ENCODE assay signal across 16 mouse cellular contexts in genomic region chr7:49255053-49255452, GRCm38 (mm10).
DNase-seq lines count a peak whose midpoint lies in the region; ATAC-seq and TF ChIP-seq lines count a peak whose summit lies in the region.
"Had no signal": no experiment of that assay in that cellular context is flagged by ENCODE, and none has a peak within 500 bp of the region (broad histone marks: within the 10 kb centered on the region; RNA-seq: fewer than 3 reads in every experiment).

No protein-coding gene starts in this region.

- no peak for DNase-seq in forebrain, postnatal 0 days
- DNase-seq in left cerebral cortex, adult 2 months (ENCODE audit: extremely low spot score in 1 of 2, low spot score in 2 of 2) = no peak
- no peak for DNase-seq in left cerebral cortex, postnatal 36 days (ENCODE audit: low spot score in 2 of 2)
- DNase-seq in A20 (ENCODE audit: low read depth, low spot score) (peak; percentile 18), ZHBTc4 (ENCODE audit: low read depth, low spot score) (peak; percentile 66)
- DNase-seq in forebrain, embryonic 14.5 days (ENCODE audit: low spot score) = no peak
- no peak for DNase-seq in frontal cortex, postnatal 25 days (ENCODE audit: low spot score in 2 of 2)
- DNase-seq: gastrocnemius, postnatal 14 days; kidney, adult 11 months; liver, embryonic 13.5 days had no signal

- H3K9me3 ChIP-seq in forebrain, postnatal 0 days (ENCODE audit: low read length) = no peaks in the 10 kb centered on the region
- no peaks in the 10 kb centered on the region for H3K9me3 ChIP-seq in forebrain, embryonic 15.5 days
- H3K9me3 ChIP-seq in forebrain, embryonic 14.5 days (replicated peaks; ENCODE audit: control insufficient read depth, low read length) = no peaks in the 10 kb centered on the region
- H3K9me3 ChIP-seq: embryonic facial prominence, embryonic 13.5 days; heart, embryonic 13.5 days; hindbrain, embryonic 12.5 days; liver, embryonic 13.5 days; midbrain, embryonic 15.5 days; neural tube, embryonic 12.5 days had no signal

- H3K36me3 ChIP-seq in forebrain, postnatal 0 days (ENCODE audit: insufficient read depth) = 0 out of 2 replicates have a peak, but pooled peaks cover 3% of the 10 kb centered on the region
- no peaks in the 10 kb centered on the region for H3K36me3 ChIP-seq in forebrain, embryonic 15.5 days
- H3K36me3 ChIP-seq in forebrain, embryonic 14.5 days (ENCODE audit: control insufficient read depth, insufficient read depth, low read length) = no peaks in the 10 kb centered on the region
- H3K36me3 ChIP-seq: embryonic facial prominence, embryonic 13.5 days; heart, embryonic 13.5 days; hindbrain, embryonic 12.5 days; liver, embryonic 13.5 days; midbrain, embryonic 15.5 days; neural tube, embryonic 12.5 days had no signal

- no peak overlapping the region for H3K4me2 ChIP-seq in forebrain, postnatal 0 days (ENCODE audit: low read depth)
- no peak overlapping the region for H3K4me2 ChIP-seq in forebrain, embryonic 15.5 days (replicated peaks)
- H3K4me2 ChIP-seq in forebrain, embryonic 14.5 days (ENCODE audit: low read length) = no peak overlapping the region
- H3K4me2 ChIP-seq: embryonic facial prominence, embryonic 13.5 days; heart, embryonic 13.5 days; hindbrain, embryonic 12.5 days; liver, embryonic 13.5 days; midbrain, embryonic 15.5 days; neural tube, embryonic 12.5 days had no signal

- intact Hi-C loops in left cerebral cortex, adult 2 months (cut with DNase I) = loop anchor here (10.0 kb wide), 1 partner anchor 310 kb away; no protein-coding TSS in a partner anchor
- intact Hi-C loops in left cerebral cortex, postnatal 36 days (cut with DNase I) = no loop called here

- 91% methylated on average over 5 of the region's 5 CpGs for WGBS in forebrain, postnatal 0 days
- 91% methylated on average over 5 of the region's 5 CpGs for WGBS in forebrain, embryonic 15.5 days
- WGBS in forebrain, embryonic 14.5 days = 90% methylated on average over 5 of the region's 5 CpGs

- no peak overlapping the region for H3K4me3 ChIP-seq in forebrain, postnatal 0 days (ENCODE audit: low read depth, low read length)
- H3K4me3 ChIP-seq in forebrain, embryonic 15.5 days = no peak overlapping the region
- no peak overlapping the region for H3K4me3 ChIP-seq in left cerebral cortex, adult 2 months
- H3K4me3 ChIP-seq in forebrain, embryonic 14.5 days (ENCODE audit: low read depth, low read length) = no peak overlapping the region
- H3K4me3 ChIP-seq: embryonic facial prominence, embryonic 13.5 days; heart, embryonic 13.5 days; hindbrain, embryonic 12.5 days; liver, embryonic 13.5 days; midbrain, embryonic 15.5 days; neural tube, embryonic 12.5 days had no signal

- TF ChIP-seq CTCF in forebrain, postnatal 0 days (IDR thresholded peaks at IDR 0.05; ENCODE audit: low read depth) = peak; percentile 51
- peak; percentile 63 for TF ChIP-seq CTCF in left cerebral cortex, adult 2 months (IDR thresholded peaks at IDR 0.05)

- ATAC-seq in forebrain, postnatal 0 days = no peak
- ATAC-seq in forebrain, embryonic 15.5 days (replicated peaks) = no peak
- no peak for ATAC-seq in forebrain, embryonic 14.5 days
- ATAC-seq: midbrain, embryonic 15.5 days had no signal

- H3K27me3 ChIP-seq in forebrain, postnatal 0 days (ENCODE audit: insufficient read depth, low read length) = no peaks in the 10 kb centered on the region
- H3K27me3 ChIP-seq in forebrain, embryonic 15.5 days = no peaks in the 10 kb centered on the region
- no peaks in the 10 kb centered on the region for H3K27me3 ChIP-seq in forebrain, embryonic 14.5 days (replicated peaks; ENCODE audit: control insufficient read depth, insufficient read depth, low read length)
- H3K27me3 ChIP-seq: embryonic facial prominence, embryonic 13.5 days; heart, embryonic 13.5 days; hindbrain, embryonic 12.5 days; liver, embryonic 13.5 days; midbrain, embryonic 15.5 days; neural tube, embryonic 12.5 days had no signal

- H3K4me1 ChIP-seq in forebrain, postnatal 0 days (ENCODE audit: insufficient read depth) = peaks cover 4% of the 10 kb centered on the region; the same call in 1 of the 2 replicates
- H3K4me1 ChIP-seq in forebrain, embryonic 15.5 days = peaks cover 16% of the 10 kb centered on the region
- peaks cover under 1% of the 10 kb centered on the region; the same call in 1 of the 2 replicates for H3K4me1 ChIP-seq in forebrain, embryonic 14.5 days (ENCODE audit: control insufficient read depth, insufficient read depth, low read length)
- H3K4me1 ChIP-seq: liver, embryonic 13.5 days had no signal

- H3K9ac ChIP-seq in forebrain, postnatal 0 days = no peak overlapping the region
- no peak overlapping the region for H3K9ac ChIP-seq in forebrain, embryonic 15.5 days (replicated peaks)
- H3K9ac ChIP-seq in forebrain, embryonic 14.5 days (ENCODE audit: low read length) = no peak overlapping the region
- H3K9ac ChIP-seq: embryonic facial prominence, embryonic 13.5 days; heart, embryonic 13.5 days; hindbrain, embryonic 12.5 days; liver, embryonic 13.5 days; midbrain, embryonic 15.5 days; neural tube, embryonic 12.5 days had no signal

- H3K27ac ChIP-seq in forebrain, postnatal 0 days (ENCODE audit: low read depth, low read length) = no peak overlapping the region
- H3K27ac ChIP-seq in forebrain, embryonic 15.5 days (replicated peaks) = no peak overlapping the region
- H3K27ac ChIP-seq in left cerebral cortex, adult 2 months = no peak overlapping the region
- H3K27ac ChIP-seq in forebrain, embryonic 14.5 days (ENCODE audit: low read depth, low read length) = no peak overlapping the region
- H3K27ac ChIP-seq: embryonic facial prominence, embryonic 13.5 days; heart, embryonic 13.5 days; hindbrain, embryonic 12.5 days; liver, embryonic 13.5 days; midbrain, embryonic 15.5 days; neural tube, embryonic 12.5 days had no signal

Comparison
In these comparisons a context has a peak if more than half of its experiments do, and no peak if none do; other contexts are left out.
1. DNase-seq: peak in A20 (single experiment) and ZHBTc4 (single experiment); none in forebrain, postnatal 0 days (single experiment), left cerebral cortex, adult 2 months (0 of 2), left cerebral cortex, postnatal 36 days (0 of 2), forebrain, embryonic 14.5 days (single experiment) and frontal cortex, postnatal 25 days (0 of 2).